Mouse (Mus musculus) MEL (cell line): ENCODE results near the gene Npm1. TPM values are rescaled to one million over a fixed set of nuclear protein-coding genes. Genes with fewer than 3 reads are reported as not detected.

ENCODE experiments used
- DNase-seq: peaks from one replicate; pipeline ENCODE4 v3.0.0; 2011; ENCODE audit warnings: low read depth, low spot score
- H3K27ac ChIP-seq: 2 replicates; pipeline ENCODE4 v1.5.1; 2012; ENCODE audit warnings: low read depth, mild to moderate bottlenecking, control low read depth, low read length, moderate library complexity; ENCODE audit not compliant: control insufficient read depth
- H3K27me3 ChIP-seq, 2 experiments: fragments of 150-350 bp in 1 of 2; sonication (generic) in 1 of 2; 2 replicates each; pipeline ENCODE4 v1.6.1; 2012; ENCODE audit warnings: low read length in 2 of 2, mild to moderate bottlenecking in 2 of 2, improper control_type of control experiment in 1 of 2, moderate library complexity in 1 of 2; ENCODE audit not compliant: insufficient read depth in 2 of 2, control insufficient read depth in 1 of 2
- H3K36me3 ChIP-seq, 2 experiments: 2 replicates each; pipeline ENCODE4 v1.6.1; 2012 to 2014; ENCODE audit warnings: low read length in 2 of 2, improper control_type of control experiment in 1 of 2, inconsistent platforms in 1 of 2, mild to moderate bottlenecking in 1 of 2; ENCODE audit not compliant: insufficient read depth in 2 of 2, control insufficient read depth in 1 of 2
- H3K4me1 ChIP-seq, 2 experiments: fragments of 150-350 bp in 1 of 2; sonication (generic) in 1 of 2; 2 replicates each; pipeline ENCODE4 v1.6.1; 2012; ENCODE audit warnings: low read length in 2 of 2, improper control_type of control experiment in 1 of 2, mild to moderate bottlenecking in 1 of 2; ENCODE audit not compliant: insufficient read depth in 2 of 2, control insufficient read depth in 1 of 2
- H3K4me3 ChIP-seq, 2 experiments: fragments of 150-350 bp in 1 of 2; sonication (generic) in 1 of 2; 2 replicates each; pipeline ENCODE4 v1.5.1; 2012; ENCODE audit warnings: low read depth in 2 of 2, low read length in 2 of 2, mild to moderate bottlenecking in 2 of 2, moderate library complexity in 2 of 2, control low read depth in 1 of 2, improper control_type of control experiment in 1 of 2; ENCODE audit not compliant: control insufficient read depth in 1 of 2, insufficient read depth in 1 of 2
- H3K79me2 ChIP-seq: 2 replicates; pipeline ENCODE4 v1.6.1; 2012; ENCODE audit warnings: mild to moderate bottlenecking, low read length, moderate library complexity; ENCODE audit not compliant: control insufficient read depth, poor library complexity, insufficient read depth
- H3K9ac ChIP-seq: 2 replicates; pipeline ENCODE4 v1.6.1; 2012; ENCODE audit warnings: low read depth, mild to moderate bottlenecking, control low read depth, low read length, moderate library complexity; ENCODE audit not compliant: control insufficient read depth, poor library complexity, severe bottlenecking
- H3K9me3 ChIP-seq: fragments of 150-350 bp; sonication (generic); replicated peaks from 2 replicates; pipeline ENCODE4 v1.6.1; 2012; ENCODE audit warnings: mild to moderate bottlenecking, low read length, improper control_type of control experiment, moderate library complexity; ENCODE audit not compliant: insufficient read depth
- BHLHE40 ChIP-seq: IDR thresholded peaks from 2 replicates; pipeline ENCODE4 v1.6.1; 2012; ENCODE audit warnings: low read depth, mild to moderate bottlenecking, inconsistent platforms, low read length, improper control_type of control experiment, borderline replicate concordance
- CHD2 ChIP-seq: IDR thresholded peaks from 2 replicates; pipeline ENCODE4 v1.6.1; 2011; ENCODE audit warnings: low read length, improper control_type of control experiment
- CTCF ChIP-seq, 3 experiments: IDR thresholded peaks in 2 of 3; conservative IDR thresholded peaks in 1 of 3; 2 replicates each; pipeline ENCODE4 v1.5.1; 2011 to 2012; ENCODE audit warnings: low read length in 3 of 3, low read depth in 2 of 3, mild to moderate bottlenecking in 2 of 3, improper control_type of control experiment in 1 of 3, inconsistent platforms in 1 of 3, mixed read lengths in 1 of 3, moderate library complexity in 1 of 3; ENCODE audit not compliant: control insufficient read depth in 1 of 3, insufficient read depth in 1 of 3, poor library complexity in 1 of 3, severe bottlenecking in 1 of 3
- GATA1 ChIP-seq: IDR thresholded peaks from 2 replicates; pipeline ENCODE4 v1.6.1; 2011; ENCODE audit warnings: low read depth, low read length, improper control_type of control experiment
- HCFC1 ChIP-seq: IDR thresholded peaks from 2 replicates; pipeline ENCODE4 v1.6.1; 2012; ENCODE audit warnings: low read depth, mild to moderate bottlenecking, inconsistent platforms, low read length, improper control_type of control experiment, moderate library complexity
- JUND ChIP-seq: IDR thresholded peaks from 2 replicates; pipeline ENCODE4 v1.6.1; 2011; ENCODE audit warnings: low read depth, mild to moderate bottlenecking, improper control_type of control experiment, low read length
- KAT2A ChIP-seq: conservative IDR thresholded peaks from 2 replicates; pipeline ENCODE4 v1.6.1; 2012; ENCODE audit warnings: low read depth, low read length, improper control_type of control experiment, inconsistent platforms
- MAX ChIP-seq: IDR thresholded peaks from 2 replicates; pipeline ENCODE4 v1.6.1; 2011; ENCODE audit warnings: low read length, improper control_type of control experiment
- MAZ ChIP-seq: IDR thresholded peaks from 2 replicates; pipeline ENCODE4 v1.6.1; 2012; ENCODE audit warnings: low read depth, mild to moderate bottlenecking, inconsistent platforms, low read length, improper control_type of control experiment
- MEF2A ChIP-seq: IDR thresholded peaks from 2 replicates; pipeline ENCODE4 v1.6.1; 2014; ENCODE audit warnings: low read depth, mild to moderate bottlenecking, inconsistent platforms, low read length, improper control_type of control experiment; ENCODE audit not compliant: poor library complexity, insufficient replicate concordance, severe bottlenecking; ENCODE audit errors: extremely low read depth
- MXI1 ChIP-seq: IDR thresholded peaks from 2 replicates; pipeline ENCODE4 v1.6.1; 2011; ENCODE audit warnings: mild to moderate bottlenecking, low read depth, low read length, improper control_type of control experiment
- MYC ChIP-seq: IDR thresholded peaks from 2 replicates; pipeline ENCODE4 v1.6.1; 2011; ENCODE audit warnings: low read depth, mild to moderate bottlenecking, low read length, improper control_type of control experiment, moderate library complexity
- NRF1 ChIP-seq: IDR thresholded peaks from 2 replicates; pipeline ENCODE4 v1.6.1; 2014; ENCODE audit warnings: low read depth, mild to moderate bottlenecking, inconsistent platforms, low read length, improper control_type of control experiment, moderate library complexity; ENCODE audit not compliant: poor library complexity, insufficient read depth, severe bottlenecking
- RAD21 ChIP-seq: IDR thresholded peaks from 2 replicates; pipeline ENCODE4 v1.6.1; 2011; ENCODE audit warnings: mild to moderate bottlenecking, low read depth, low read length, improper control_type of control experiment
- RCOR1 ChIP-seq: IDR thresholded peaks from 2 replicates; pipeline ENCODE4 v1.6.1; 2012; ENCODE audit warnings: low read depth, mild to moderate bottlenecking, inconsistent platforms, low read length, improper control_type of control experiment
- SIN3A ChIP-seq: IDR thresholded peaks from 2 replicates; pipeline ENCODE4 v1.6.1; 2012; ENCODE audit warnings: low read length, improper control_type of control experiment, inconsistent platforms
- SMC3 ChIP-seq: IDR thresholded peaks from 2 replicates; pipeline ENCODE4 v1.6.1; 2011; ENCODE audit warnings: low read depth, low read length, improper control_type of control experiment
- TAL1 ChIP-seq: IDR thresholded peaks from 2 replicates; pipeline ENCODE4 v1.6.1; 2012; ENCODE audit warnings: mild to moderate bottlenecking, inconsistent platforms, low read length, moderate library complexity, mixed read lengths
- USF1 ChIP-seq: IDR thresholded peaks from 2 replicates; pipeline ENCODE4 v1.6.1; 2014; ENCODE audit warnings: low read depth, mild to moderate bottlenecking, inconsistent platforms, low read length, improper control_type of control experiment, moderate library complexity
- ZC3H11A ChIP-seq: IDR thresholded peaks from 2 replicates; pipeline ENCODE4 v1.6.1; 2012; ENCODE audit warnings: low read depth, mild to moderate bottlenecking, inconsistent platforms, low read length, improper control_type of control experiment
- ZKSCAN1 ChIP-seq: IDR thresholded peaks from 2 replicates; pipeline ENCODE4 v1.6.1; 2012; ENCODE audit warnings: low read depth, mild to moderate bottlenecking, inconsistent platforms, low read length, improper control_type of control experiment, moderate library complexity
- ZMIZ1 ChIP-seq: IDR thresholded peaks from 2 replicates; pipeline ENCODE4 v1.6.1; 2012; ENCODE audit warnings: low read depth, mild to moderate bottlenecking, inconsistent platforms, low read length, improper control_type of control experiment, moderate library complexity
- ZNF384 ChIP-seq: IDR thresholded peaks from 2 replicates; pipeline ENCODE4 v1.6.1; 2012; ENCODE audit warnings: low read depth, mild to moderate bottlenecking, inconsistent platforms, low read length, improper control_type of control experiment
- polyA plus RNA-seq, 2 experiments: library from polyadenylated mRNA; stranded (reverse) in 1 of 2; unstranded in 1 of 2; fragments of >175 nt in 1 of 2; fragments of >200 nt in 1 of 2; gene quantifications; 2 replicates each; pipeline versions ENCODE4 v1.2.1 to v1.2.4; 2012; ENCODE audit warnings: low replicate concordance in 2 of 2, low read depth in 1 of 2; ENCODE audit not compliant: insufficient read length in 2 of 2, insufficient read depth in 1 of 2, missing spikeins in 1 of 2
- total RNA-seq: library from RNA; depleted of rRNA; stranded (reverse); fragments of 300-350 nt; gene quantifications from 2 replicates; pipeline ENCODE4 v1.2.3, GENCODE M21; 2012

Gene Npm1
- total and polyA plus RNA-seq, 3 experiments, result 839 to 4,033 (median 3,244) TPM

DNA sequence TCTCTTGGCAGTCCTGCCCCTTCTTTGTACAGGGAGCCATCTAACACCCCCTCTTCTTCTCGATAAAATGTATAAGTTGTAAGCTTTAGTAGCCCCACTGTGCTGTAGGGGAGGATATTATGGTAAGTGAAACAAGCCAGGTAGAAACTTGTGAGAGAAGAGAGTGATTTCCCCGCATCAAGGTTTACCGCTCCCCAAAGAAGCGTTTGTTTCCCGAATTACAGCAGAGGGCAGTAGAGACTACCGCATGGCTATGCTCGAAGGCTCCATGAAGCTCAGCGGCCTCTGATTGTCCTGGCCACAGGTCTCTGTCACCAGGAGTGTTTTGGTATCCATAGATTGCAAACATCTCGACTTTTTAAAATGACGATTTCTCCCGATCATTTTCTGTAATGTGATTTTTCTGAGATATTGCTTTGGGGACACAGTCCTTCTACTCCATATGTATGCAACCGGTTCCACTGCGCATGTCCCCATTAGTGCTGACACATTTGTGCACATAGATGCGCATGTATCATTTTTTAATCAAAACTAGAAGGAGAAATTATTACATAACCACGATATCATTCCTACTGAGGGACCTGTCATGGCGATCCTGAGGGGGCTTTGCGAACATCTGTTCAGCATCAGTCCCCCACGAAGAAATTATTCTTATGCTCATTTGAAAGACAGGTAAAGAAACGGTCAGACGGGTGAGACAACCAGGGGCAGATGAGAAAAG lies 13.7 kb upstream of the Npm1 start:
- no peaks in the 10 kb centered on the region for H3K79me2 ChIP-seq

DNA sequence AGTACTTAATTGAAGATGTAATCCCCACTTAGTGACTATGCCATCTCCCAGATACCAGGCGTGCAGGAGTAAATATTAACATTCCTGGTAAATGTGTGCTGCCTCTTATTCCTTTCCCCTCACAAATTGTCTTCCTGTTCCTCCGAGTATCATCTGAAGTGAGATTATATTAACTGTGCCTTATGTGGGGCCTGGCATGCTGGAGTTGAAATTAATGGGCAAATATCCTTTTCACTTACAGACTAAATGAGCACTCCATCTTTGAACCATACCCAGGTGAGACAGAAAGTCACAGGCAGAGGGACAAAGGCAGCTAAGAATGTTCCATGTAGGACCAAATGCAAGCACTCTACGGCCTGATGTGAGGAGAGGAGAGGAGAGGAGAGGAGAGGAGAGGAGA lies 12.8 kb upstream of the Npm1 start:
- Histone ChIP-seq H3K9me3 (no peaks in the 10 kb centered on the region), H3K79me2 (no peaks in the 10 kb centered on the region), H3K9ac (no peak overlapping the region), H3K4me3 (no peak overlapping the region), H3K27me3 (peaks cover 22 to 33% of the 10 kb centered on the region in 2 experiments), H3K4me1 (no peaks in the 10 kb centered on the region), H3K36me3 (no peaks in the 10 kb centered on the region), H3K27ac (no peak overlapping the region)
- TF ChIP-seq JUND, result no peak
- no peak for DNase-seq

More for the DNA sequence above, 13.7 kb upstream of the Npm1 start:
- Histone ChIP-seq H3K9ac (no peak overlapping the region), H3K27me3 (peaks cover 18 to 31% of the 10 kb centered on the region in 2 experiments), H3K4me3 (no peak overlapping the region), H3K36me3 (no peaks in the 10 kb centered on the region), H3K9me3 (no peaks in the 10 kb centered on the region), H3K4me1 (no peaks in the 10 kb centered on the region)
- TF ChIP-seq CTCF (IDR thresholded peaks at IDR 0.05 in 2 of 3, conservative IDR thresholded peaks at IDR 0.05 in 1 of 3; ENCODE audit: control insufficient read depth in 1 of 3, insufficient read depth in 1 of 3, low read depth in 2 of 3, low read length in 3 of 3, poor library complexity in 1 of 3, severe bottlenecking in 1 of 3) (peak; percentile 37 to 69 (median 68)), SMC3 (peak; percentile 69), ZC3H11A (peak; percentile 45; the same call in 1 of the 2 replicates), USF1 (no peak), RAD21 (peak; percentile 71), KAT2A (no peak)
- TF ChIP-seq, all 39 proteins: peak for 4
- DNase-seq, result peak; percentile 42
- H3K27ac ChIP-seq, result no peak overlapping the region

DNA sequence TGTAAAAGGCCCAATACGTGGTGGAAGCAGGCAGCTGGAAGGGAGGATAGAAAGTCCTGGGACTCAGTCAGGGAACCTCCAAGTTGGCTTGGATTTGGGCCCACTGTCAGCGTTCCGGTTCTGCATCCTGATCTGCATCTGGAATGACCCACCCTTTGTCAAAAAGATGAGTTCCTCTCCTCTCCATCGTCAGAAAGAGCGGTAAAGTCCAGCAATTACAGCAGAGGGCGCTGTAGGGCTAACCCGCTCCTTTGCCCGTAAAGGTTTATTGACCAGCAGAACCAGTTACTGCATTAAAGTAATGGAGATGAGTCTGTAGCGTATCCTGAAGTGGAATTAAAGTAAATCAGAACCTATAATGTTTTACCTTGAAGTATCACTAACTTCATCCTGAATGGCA lies 7.5 kb upstream of the Npm1 start:
- Histone ChIP-seq H3K79me2 (no peaks in the 10 kb centered on the region), H3K4me3 (no peak overlapping the region), H3K4me1 (no peaks in the 10 kb centered on the region), H3K27ac (no peak overlapping the region), H3K9ac (no peak overlapping the region), H3K36me3 (no peaks in the 10 kb centered on the region), H3K27me3 (peaks cover 20 to 31% of the 10 kb centered on the region in 2 experiments), H3K9me3 (no peaks in the 10 kb centered on the region)
- TF ChIP-seq HCFC1, result 0 out of 2 replicates have a peak, but pooled peaks have one; percentile 14
- TF ChIP-seq CHD2, result no peak
- TF ChIP-seq ZMIZ1, result no peak
- TF ChIP-seq MAX, result no peak
- TF ChIP-seq GATA1, result no peak
- peak; percentile 57 for TF ChIP-seq RCOR1
- TF ChIP-seq JUND, result no peak
- peak; percentile 76 for TF ChIP-seq RAD21
- TF ChIP-seq CTCF (IDR thresholded peaks at IDR 0.05 in 2 of 3, conservative IDR thresholded peaks at IDR 0.05 in 1 of 3; ENCODE audit: control insufficient read depth in 1 of 3, insufficient read depth in 1 of 3, low read depth in 2 of 3, low read length in 3 of 3, poor library complexity in 1 of 3, severe bottlenecking in 1 of 3), result peak; percentile 86 to 93 (median 88)
- TF ChIP-seq NRF1, result no peak
- no peak for TF ChIP-seq ZNF384
- TF ChIP-seq MEF2A, result no peak
- TF ChIP-seq SIN3A, result 0 out of 2 replicates have a peak, but pooled peaks have one; percentile 34
- no peak for TF ChIP-seq ZKSCAN1
- no peak for TF ChIP-seq MXI1
- TF ChIP-seq TAL1, result no peak
- peak; percentile 42; the same call in 1 of the 2 replicates for TF ChIP-seq BHLHE40
- peak; percentile 87 for TF ChIP-seq SMC3
- TF ChIP-seq MAZ, result peak; percentile 44; the same call in 1 of the 2 replicates
- TF ChIP-seq MYC, result 0 out of 2 replicates have a peak, but pooled peaks have one; percentile 18
- DNase-seq, result peak; percentile 80
